Mouse (Mus musculus) T-helper 1 cell (primary cell): Measurements from ENCODE around the gene Gm10277.

ENCODE experiments used
- in situ Hi-C: fragments of 300-600 bp; cut with MboI, MseI; formaldehyde crosslinking; loops from one replicate; pipeline ENCODE4 v1.15.1; 2025; ENCODE audit warnings: high pct_unique_total_duplicates

Gm10277 gene

GRCm38 (mm10) chr11:77787707-77788106 lies at the start of gene Gm10277:
Gm10277 (minus strand) TSS chr11:77787747.
- in situ Hi-C loops: no loop called here

- in situ Hi-C loops: no loop called here
Measured at GRCm38 (mm10) chr11:77836751-77837150, 49.2 kb upstream of the Gm10277 start.

- in situ Hi-C loops: no loop called here
Measured at GRCm38 (mm10) chr11:77836290-77836689, 48.7 kb upstream of the Gm10277 start.

- in situ Hi-C loops: no loop called here
Measured at GRCm38 (mm10) chr11:77835109-77835508, 47.6 kb upstream of the Gm10277 start.

- in situ Hi-C loops: no loop called here
Measured at GRCm38 (mm10) chr11:77832541-77832940, 45.0 kb upstream of the Gm10277 start.

- in situ Hi-C loops: no loop called here
Measured at GRCm38 (mm10) chr11:77830875-77831274, 43.3 kb upstream of the Gm10277 start.

- in situ Hi-C loops: loop anchor here (5.0 kb wide), 1 partner anchor 128 kb away; no protein-coding TSS in a partner anchor
Measured at GRCm38 (mm10) chr11:77829043-77829841, 41.7 kb upstream of the Gm10277 start.

GRCm38 (mm10) chr11:77828163-77828562 lies 40.6 kb upstream of the Gm10277 start:
- in situ Hi-C loops: loop anchor here (5.0 kb wide), 1 partner anchor 129 kb away; no protein-coding TSS in a partner anchor

GRCm38 (mm10) chr11:77827241-77827995 lies 39.9 kb upstream of the Gm10277 start:
- in situ Hi-C loops: loop anchor here (5.0 kb wide), 1 partner anchor 130 kb away; no protein-coding TSS in a partner anchor

- in situ Hi-C loops: loop anchor here (5.0 kb wide), 1 partner anchor 131 kb away; no protein-coding TSS in a partner anchor
Measured at GRCm38 (mm10) chr11:77826311-77826710, 38.8 kb upstream of the Gm10277 start.

GRCm38 (mm10) chr11:77825853-77826252 lies 38.3 kb upstream of the Gm10277 start:
- in situ Hi-C loops: loop anchor here (5.0 kb wide), 1 partner anchor 131 kb away; no protein-coding TSS in a partner anchor

- in situ Hi-C loops: no loop called here
Measured at GRCm38 (mm10) chr11:77822781-77823180, 35.2 kb upstream of the Gm10277 start.

- in situ Hi-C loops: no loop called here
Measured at GRCm38 (mm10) chr11:77821648-77822047, 34.1 kb upstream of the Gm10277 start.

GRCm38 (mm10) chr11:77816003-77816402 lies 28.5 kb upstream of the Gm10277 start:
- in situ Hi-C loops: loop anchor here (5.0 kb wide), 1 partner anchor 74 kb away; no protein-coding TSS in a partner anchor

GRCm38 (mm10) chr11:77813969-77814368 lies 26.4 kb upstream of the Gm10277 start:
- in situ Hi-C loops: no loop called here

GRCm38 (mm10) chr11:77810018-77810417 lies 22.5 kb upstream of the Gm10277 start:
- in situ Hi-C loops: no loop called here

- in situ Hi-C loops: no loop called here
Measured at GRCm38 (mm10) chr11:77809215-77809614, 21.7 kb upstream of the Gm10277 start.

GRCm38 (mm10) chr11:77808051-77808465 lies 20.5 kb upstream of the Gm10277 start:
- in situ Hi-C loops: no loop called here

- in situ Hi-C loops: no loop called here
Measured at GRCm38 (mm10) chr11:77806855-77807254, 19.3 kb upstream of the Gm10277 start.

GRCm38 (mm10) chr11:77806218-77806617 lies 18.7 kb upstream of the Gm10277 start:
- in situ Hi-C loops: no loop called here

- in situ Hi-C loops: no loop called here
Measured at GRCm38 (mm10) chr11:77802341-77802865, 14.9 kb upstream of the Gm10277 start.
